Mouse (Mus musculus): ENCODE results near the gene Trpm8.
A peak's percentile ranks its signal among the peaks of the same experiment; 100 is the strongest.

Gene Trpm8

DNA sequence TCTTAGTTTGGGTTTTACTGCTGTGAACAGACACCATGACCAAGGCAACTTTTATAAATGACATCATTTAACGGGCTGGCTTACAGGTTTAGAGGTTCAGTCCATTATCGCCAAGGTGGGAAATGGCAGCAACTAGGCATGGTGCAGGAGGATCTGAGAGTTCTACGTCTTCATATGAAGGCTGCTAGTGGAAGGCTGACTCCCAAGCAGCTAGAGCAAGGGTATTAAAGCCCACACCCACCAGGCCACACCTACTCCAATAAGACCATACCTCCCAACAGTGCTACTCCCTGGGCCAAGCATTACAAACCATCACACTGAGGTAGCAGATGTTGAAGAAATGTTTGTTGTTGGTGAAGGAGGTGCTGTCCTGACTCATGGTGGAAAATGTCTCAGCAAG is 78.2 kb downstream of the Trpm8 start:
- no peak for DNase-seq (ENCODE audit: low read depth)

- DNase-seq (ENCODE audit: low read depth), result no peak
Measured at GRCm38 (mm10) chr1:88356616-88357015, 79.2 kb downstream of the Trpm8 start.

- peak; percentile 42 for DNase-seq (ENCODE audit: low read depth)
Measured at GRCm38 (mm10) chr1:88357458-88358090, 80.1 kb downstream of the Trpm8 start.

DNA sequence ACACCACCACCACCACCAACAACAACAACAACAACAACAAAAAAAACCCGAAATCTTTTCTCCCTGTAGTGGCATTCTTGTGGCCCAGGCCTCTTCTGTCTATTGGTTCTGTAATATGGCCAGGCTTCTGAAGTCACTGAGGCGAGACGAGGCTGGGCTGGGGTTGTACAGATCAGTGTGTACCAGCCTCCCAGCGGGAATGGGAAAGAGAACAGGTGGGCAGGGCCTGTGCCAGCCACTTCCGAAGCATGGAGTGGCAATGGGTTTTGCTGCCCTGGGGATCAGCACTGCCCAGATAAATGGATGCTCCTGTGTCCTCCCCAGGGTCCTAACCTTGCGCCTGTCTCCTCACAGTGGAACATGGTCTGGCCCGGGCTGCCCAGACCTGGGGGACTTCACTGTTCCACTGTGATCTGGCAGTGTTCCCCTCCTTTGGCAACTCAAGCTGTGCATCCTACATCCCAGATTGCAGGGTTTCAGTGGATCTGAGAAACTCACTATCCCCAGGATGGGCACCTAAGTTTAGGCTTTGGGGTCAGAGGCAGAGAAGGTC is 80.7 kb downstream of the Trpm8 start:
- no peak for DNase-seq (ENCODE audit: low read depth)

DNA sequence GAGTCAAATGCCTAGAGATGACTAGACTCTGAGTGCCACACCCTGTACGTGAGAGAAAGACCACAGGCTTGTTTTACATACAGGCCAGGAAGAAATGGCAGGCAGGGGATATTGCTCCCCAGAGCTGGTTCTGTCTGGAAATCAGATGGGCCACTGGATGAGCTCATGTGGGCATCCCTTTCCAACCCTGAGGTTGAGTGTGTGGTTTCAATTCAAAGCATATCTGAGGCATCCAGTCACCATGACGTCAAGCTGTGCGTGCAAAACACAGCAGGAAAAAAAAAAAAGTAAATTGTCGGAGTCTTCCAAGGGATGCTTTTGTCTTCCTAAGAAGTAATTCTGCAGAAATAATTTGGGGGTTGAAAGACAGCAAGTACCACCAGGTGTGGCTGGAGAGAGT is 83.6 kb downstream of the Trpm8 start:
- no peak for DNase-seq (ENCODE audit: low read depth)

- no peak for DNase-seq (ENCODE audit: low read depth)
Measured at GRCm38 (mm10) chr1:88366881-88367644, 89.6 kb downstream of the Trpm8 start.

GRCm38 (mm10) chr1:88378446-88378845 is 101.0 kb downstream of the Trpm8 start:
- DNase-seq (ENCODE audit: low read depth), result no peak

GRCm38 (mm10) chr1:88391632-88392031 is 114.2 kb downstream of the Trpm8 start:
- DNase-seq (ENCODE audit: low read depth), result no peak

DNA sequence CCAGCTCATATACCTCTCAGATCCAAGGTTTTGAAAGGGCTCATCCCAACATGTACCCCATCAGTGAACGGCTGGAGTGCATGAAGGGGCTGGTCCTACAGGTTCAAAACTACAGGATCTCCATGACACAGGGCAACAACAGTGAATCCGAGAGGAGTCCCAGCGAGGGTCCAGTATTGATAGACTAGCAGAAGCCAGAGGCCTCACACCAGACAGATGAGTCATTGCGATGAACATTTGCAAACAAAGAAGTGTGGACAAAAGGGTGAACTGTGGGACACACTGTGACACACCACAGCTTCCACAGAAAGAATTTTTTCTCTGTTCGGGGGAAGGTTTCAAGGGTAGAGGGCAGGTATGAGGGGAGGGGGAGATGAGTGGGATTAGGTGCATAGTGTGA is 115.9 kb downstream of the Trpm8 start:
- DNase-seq (ENCODE audit: low read depth), result no peak

DNA sequence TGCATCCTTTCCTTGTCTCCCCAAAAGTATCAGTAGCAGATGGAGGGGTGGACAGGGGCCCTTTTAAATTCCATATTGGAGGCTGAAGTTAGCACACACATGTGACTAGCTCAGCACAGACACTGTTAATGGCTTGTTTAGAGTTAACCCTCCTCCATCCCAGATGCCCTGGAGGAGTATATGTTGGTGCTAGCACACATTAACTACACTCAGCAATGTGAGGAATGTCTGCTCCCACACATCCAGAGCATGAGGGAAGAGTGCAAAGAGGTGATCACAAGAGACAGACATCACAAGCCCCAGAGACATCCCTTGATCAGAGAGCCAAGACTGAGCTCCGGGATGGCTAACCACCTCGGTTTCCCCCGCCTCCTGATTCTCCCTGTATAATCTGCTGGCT is 125.9 kb downstream of the Trpm8 start:
- DNase-seq (ENCODE audit: low read depth), result no peak

DNA sequence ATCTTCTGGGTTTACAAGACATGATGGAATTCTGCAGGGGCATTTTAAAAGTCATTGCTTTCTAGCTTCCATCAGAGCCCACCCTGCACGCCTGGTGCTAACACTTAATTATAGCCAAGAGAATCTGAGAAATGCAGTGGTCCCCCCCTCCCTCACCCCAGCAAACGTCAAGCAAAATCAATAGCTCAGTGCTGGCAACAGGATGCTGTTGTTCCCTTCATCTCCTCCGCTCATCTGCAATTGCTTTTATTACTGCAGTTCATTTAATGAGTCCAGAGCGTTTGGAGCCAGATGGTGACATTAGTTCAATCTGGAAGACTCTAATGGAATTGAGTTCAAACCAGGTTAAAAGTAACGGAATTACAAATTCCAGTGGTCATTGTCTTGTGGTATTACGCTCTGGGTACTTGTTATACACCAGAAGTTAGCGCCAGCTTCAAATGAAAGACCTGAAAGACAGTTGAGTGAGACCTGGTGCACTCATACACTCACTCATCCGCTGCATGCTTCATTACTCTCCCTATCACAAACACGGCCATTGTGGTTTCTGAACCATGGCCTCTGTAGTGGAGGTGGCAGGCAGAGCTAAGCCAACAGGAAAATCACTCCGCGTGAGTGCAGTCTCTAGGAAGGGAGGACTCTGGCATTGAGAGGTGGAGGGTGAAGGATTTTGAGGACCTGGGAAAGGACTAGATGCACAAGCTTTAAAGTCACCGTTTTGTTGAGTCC is 128.8 kb downstream of the Trpm8 start:
- no peak for DNase-seq (ENCODE audit: low read depth)

GRCm38 (mm10) chr1:88406807-88407198 is 129.3 kb downstream of the Trpm8 start, which contains the start of gene Spp2:
Gene Spp2 (plus strand): TSS chr1:88406961.
- DNase-seq (ENCODE audit: low read depth), result no peak

GRCm38 (mm10) chr1:88408340-88408739 is 130.9 kb downstream of the Trpm8 start:
- DNase-seq (ENCODE audit: low read depth), result no peak

DNA sequence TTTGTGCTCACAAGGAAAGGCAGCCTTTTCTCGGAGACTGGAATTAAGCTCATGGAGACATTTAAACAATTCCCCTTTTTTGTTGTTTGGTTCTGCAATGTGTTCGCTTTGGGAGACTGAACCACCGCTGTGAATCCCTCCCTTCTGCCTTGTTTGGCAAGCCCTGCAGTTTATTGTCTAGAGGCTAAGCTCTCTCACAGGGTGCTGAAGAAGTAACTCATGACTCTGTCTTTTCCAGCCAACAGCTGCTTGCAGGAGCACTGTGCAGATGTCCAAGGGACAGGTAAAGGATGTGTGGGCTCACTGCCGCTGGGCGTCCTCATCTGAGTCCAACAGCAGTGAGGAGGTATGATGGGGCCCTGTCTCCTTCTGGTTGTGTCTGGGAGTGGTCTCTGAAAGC is 134.6 kb downstream of the Trpm8 start:
- DNase-seq (ENCODE audit: low read depth), result no peak

GRCm38 (mm10) chr1:88418943-88419342 is 141.5 kb downstream of the Trpm8 start:
- DNase-seq (ENCODE audit: low read depth), result no peak

DNA sequence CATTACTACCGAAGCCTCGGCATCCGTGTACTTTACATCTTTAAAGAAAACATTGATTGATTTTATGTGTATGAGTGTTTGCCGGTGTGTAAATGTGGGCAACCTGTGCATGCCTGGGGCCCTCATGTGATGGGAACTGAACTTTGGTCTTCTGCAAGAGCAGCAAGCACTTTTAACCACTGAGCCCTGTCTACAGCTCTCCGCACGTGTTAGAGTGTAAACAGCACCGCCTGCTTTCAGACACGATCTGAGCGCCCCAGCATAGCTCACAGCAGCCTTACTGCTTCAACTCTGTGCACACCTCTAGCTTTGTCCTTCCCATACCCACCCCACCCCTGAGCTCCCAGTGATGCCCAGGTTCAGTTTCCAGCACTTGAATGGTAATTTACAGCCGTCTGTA is 144.6 kb downstream of the Trpm8 start:
- DNase-seq (ENCODE audit: low read depth), result no peak

GRCm38 (mm10) chr1:88422846-88423395 is 145.5 kb downstream of the Trpm8 start:
- no peak for DNase-seq (ENCODE audit: low read depth)

DNA sequence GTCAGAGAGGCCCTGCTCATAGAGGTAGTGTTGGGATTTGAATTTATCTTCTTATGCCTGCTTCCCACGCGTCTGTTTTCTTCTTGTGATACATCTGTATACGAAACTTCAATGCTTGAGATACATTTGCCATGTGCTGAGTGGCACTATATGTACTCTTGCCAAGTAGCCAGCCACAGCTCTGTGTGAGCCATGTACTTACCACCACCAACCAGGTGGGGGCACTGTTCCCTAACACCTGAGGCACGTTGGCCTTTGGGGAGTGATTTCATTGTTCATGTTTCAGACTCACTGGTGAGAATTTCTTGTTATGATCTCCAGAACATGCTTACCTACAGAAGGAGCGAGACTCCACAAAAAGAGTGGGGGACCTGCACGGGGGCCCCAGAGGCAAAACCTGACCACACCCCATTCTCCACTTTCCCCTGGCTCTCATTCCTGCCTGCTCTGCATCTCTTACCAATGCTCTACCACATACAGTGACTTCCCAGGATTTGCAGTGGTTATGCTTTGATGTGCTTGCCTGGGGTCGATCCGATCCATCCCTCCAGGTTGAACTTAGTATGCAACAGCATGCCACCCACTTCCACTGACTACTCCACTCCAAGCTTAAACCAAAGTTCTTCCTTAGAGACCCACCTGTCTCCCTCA is 147.3 kb downstream of the Trpm8 start:
- peak; percentile 41 for DNase-seq (ENCODE audit: low read depth)

DNA sequence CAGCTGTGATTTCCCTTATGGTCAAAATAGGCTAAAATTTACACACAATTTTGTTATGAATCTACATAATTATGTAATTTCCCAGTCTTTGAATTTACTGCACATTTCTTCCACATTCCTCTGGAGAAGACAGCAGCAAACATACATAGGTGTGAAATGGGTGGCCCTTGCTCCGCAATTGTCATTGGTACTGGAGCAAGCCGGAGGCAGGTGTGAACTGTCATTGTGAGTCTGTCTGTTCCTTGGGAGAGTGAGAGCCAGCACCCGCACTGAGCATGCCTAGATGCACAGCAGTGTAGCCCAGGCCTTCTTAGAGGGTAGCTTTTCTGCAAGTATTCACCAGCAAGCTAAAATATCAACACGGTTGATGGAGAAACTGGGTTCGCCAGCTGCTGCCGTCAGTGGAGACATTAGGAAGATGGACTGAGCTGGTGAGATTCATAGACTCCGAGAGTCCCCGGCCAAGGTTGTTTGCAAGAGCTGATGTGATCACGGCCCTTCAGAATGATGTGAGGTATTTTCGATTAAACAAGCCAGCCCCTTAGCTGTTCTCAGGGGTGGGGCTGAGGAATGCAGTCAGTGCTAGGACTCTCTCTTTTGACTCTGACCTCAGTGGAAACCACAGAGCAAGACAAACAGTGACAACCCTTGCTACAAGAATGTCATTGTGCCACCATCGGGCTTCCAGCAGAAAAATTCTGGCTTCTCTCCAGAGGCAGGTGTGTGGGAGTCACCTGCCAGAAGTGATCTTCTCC is 150.7 kb downstream of the Trpm8 start:
- DNase-seq (ENCODE audit: low read depth), result no peak

DNA sequence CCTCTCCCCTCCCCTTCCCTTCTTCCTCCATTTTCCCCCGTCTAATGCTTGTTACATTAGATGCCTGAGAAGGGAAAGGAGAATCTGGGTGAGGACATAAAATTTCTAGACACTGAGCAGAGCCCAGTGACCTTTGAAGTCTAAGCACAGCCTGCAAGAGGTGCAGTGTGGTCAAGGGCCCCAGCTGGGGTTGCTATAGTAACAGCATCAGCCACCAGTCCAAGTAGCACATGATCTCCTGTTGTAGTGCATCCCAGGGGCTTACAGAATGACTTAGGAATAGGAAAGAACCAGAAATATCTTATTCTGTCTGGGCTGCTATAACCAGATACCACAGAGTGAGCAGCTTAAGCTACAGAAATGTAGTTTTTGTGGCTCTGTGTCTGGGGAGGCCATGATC is 152.0 kb downstream of the Trpm8 start:
- DNase-seq (ENCODE audit: low read depth), result no peak

DNA sequence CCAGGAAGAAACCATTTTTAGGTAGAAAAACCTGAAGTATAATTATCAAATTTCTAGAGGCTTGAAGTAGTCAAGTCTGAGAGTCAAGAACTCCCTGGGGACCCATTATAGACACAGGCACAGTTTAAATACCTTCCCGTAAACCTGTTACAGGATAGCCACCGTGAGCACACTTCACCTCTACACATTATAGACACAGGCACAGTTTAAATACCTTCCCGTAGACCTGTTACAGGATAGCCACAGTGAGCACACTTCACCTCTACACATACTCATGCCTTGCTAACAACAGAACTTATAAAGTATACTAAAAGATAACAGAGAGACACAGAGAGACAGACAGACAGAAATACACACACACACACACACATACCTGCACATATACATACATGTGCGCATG is 153.8 kb downstream of the Trpm8 start:
- no peak for DNase-seq (ENCODE audit: low read depth)
